Mouse (Mus musculus) liver, postnatal 0 days (tissue): ENCODE measurements around the gene C130074G19Rik.

Experiments
- CTCF ChIP-seq: sonication (generic); IDR thresholded peaks from 2 replicates; pipeline ENCODE4 v1.5.1; 2016; ENCODE audit warnings: antibody characterized with exemption, low read depth
- EP300 ChIP-seq: IDR thresholded peaks from 2 replicates; pipeline ENCODE4 v1.6.1; 2016; ENCODE audit warnings: antibody characterized with exemption, low read depth, mild to moderate bottlenecking

DNA sequence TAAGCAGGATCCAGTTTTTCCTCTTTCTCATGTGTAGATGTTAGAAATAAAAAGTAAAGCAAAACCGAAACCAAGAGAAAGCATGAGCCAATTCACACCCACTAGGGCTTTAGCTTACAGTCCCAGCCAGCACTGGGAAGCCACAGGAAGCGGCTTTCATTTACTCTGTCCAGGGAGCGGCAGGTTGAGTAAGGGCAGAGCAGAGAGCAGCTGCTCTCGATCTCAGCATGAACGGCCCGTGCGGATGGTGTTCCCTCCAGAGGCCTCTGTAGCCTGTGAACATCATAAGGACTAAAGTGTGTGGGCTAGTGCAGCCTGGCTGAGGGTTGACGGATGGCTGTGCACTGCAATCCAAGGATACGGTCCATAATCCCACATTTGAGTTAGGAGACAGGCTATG lies 25.5 kb upstream of the C130074G19Rik start:
- TF ChIP-seq CTCF (no peak), EP300 (no peak)
